Mouse (Mus musculus) ES-Bruce4 (cell line): ENCODE measurements around the gene Nrip2. TPM values are rescaled to one million over a fixed set of nuclear protein-coding genes. Genes with fewer than 3 reads are reported as not detected.

Experiments used
- H3K27ac ChIP-seq: 2 replicates; pipeline ENCODE4 v1.5.1; 2012; ENCODE audit warnings: low read length, inconsistent platforms; ENCODE audit not compliant: insufficient read depth
- H3K27me3 ChIP-seq: 2 replicates; pipeline ENCODE4 v1.6.1; 2012; ENCODE audit warnings: mild to moderate bottlenecking, low read length, inconsistent platforms; ENCODE audit not compliant: control insufficient read depth, poor library complexity, insufficient read depth, severe bottlenecking
- H3K36me3 ChIP-seq: 2 replicates; pipeline ENCODE4 v1.6.1; 2012; ENCODE audit warnings: inconsistent platforms, mild to moderate bottlenecking, low read length, moderate library complexity; ENCODE audit not compliant: control insufficient read depth, poor library complexity, insufficient read depth, severe bottlenecking
- H3K4me1 ChIP-seq: one replicate; pipeline ENCODE4 v1.8.1; 2011; ENCODE audit warnings: low read length; ENCODE audit not compliant: control insufficient read depth, insufficient read depth
- H3K4me3 ChIP-seq: 2 replicates; pipeline ENCODE4 v1.5.1; 2011; ENCODE audit warnings: low read depth, mild to moderate bottlenecking, low read length
- H3K9ac ChIP-seq: 2 replicates; pipeline ENCODE4 v1.6.1; 2012; ENCODE audit warnings: low read depth, mild to moderate bottlenecking, inconsistent platforms; ENCODE audit not compliant: poor library complexity, severe bottlenecking
- H3K9me3 ChIP-seq: replicated peaks from 2 replicates; pipeline ENCODE4 v1.6.1; 2012; ENCODE audit warnings: mild to moderate bottlenecking, low read length, inconsistent platforms; ENCODE audit not compliant: control insufficient read depth, poor library complexity, insufficient read depth, severe bottlenecking
- CTCF ChIP-seq: IDR thresholded peaks from one replicate; pipeline ENCODE4 v1.8.1; 2011; ENCODE audit warnings: low read depth, low read length
- EP300 ChIP-seq: IDR thresholded peaks from 2 replicates; pipeline ENCODE4 v1.6.1; 2011; ENCODE audit warnings: low read depth, low read length; ENCODE audit not compliant: insufficient read depth
- POLR2A ChIP-seq: IDR thresholded peaks from one replicate; pipeline ENCODE4 v1.8.1; 2011; ENCODE audit warnings: low read length; ENCODE audit not compliant: insufficient read depth
- polyA plus RNA-seq: library from polyadenylated mRNA; stranded (reverse); fragments of >200 nt; gene quantifications from 2 replicates; pipeline ENCODE4 v1.2.4, GENCODE M21; 2011; ENCODE audit warnings: low read depth; ENCODE audit not compliant: missing spikeins, insufficient read depth, insufficient read length

The Nrip2 gene
- polyA plus RNA-seq, 1 experiment: not detected

- Histone ChIP-seq H3K36me3 (no peaks in the 10 kb centered on the region), H3K27me3 (no peaks in the 10 kb centered on the region), H3K4me1 (no peaks in the 10 kb centered on the region), H3K9ac (no peak overlapping the region), H3K27ac (no peak overlapping the region), H3K9me3 (no peaks in the 10 kb centered on the region), H3K4me3 (no peak overlapping the region)
- TF ChIP-seq EP300 (no peak), CTCF (no peak), POLR2A (no peak)
Observed at GRCm38 (mm10) chr6:128385026-128385425, 14.1 kb upstream of the Nrip2 start.

GRCm38 (mm10) chr6:128389185-128389584 lies 9.9 kb upstream of the Nrip2 start:
- no peak for TF ChIP-seq CTCF
- TF ChIP-seq EP300: no peak
- TF ChIP-seq POLR2A: no peak
- Histone ChIP-seq H3K9me3 (no peaks in the 10 kb centered on the region), H3K27me3 (no peaks in the 10 kb centered on the region), H3K4me1 (no peaks in the 10 kb centered on the region), H3K36me3 (no peaks in the 10 kb centered on the region), H3K4me3 (no peak overlapping the region), H3K9ac (no peak overlapping the region), H3K27ac (no peak overlapping the region)

DNA sequence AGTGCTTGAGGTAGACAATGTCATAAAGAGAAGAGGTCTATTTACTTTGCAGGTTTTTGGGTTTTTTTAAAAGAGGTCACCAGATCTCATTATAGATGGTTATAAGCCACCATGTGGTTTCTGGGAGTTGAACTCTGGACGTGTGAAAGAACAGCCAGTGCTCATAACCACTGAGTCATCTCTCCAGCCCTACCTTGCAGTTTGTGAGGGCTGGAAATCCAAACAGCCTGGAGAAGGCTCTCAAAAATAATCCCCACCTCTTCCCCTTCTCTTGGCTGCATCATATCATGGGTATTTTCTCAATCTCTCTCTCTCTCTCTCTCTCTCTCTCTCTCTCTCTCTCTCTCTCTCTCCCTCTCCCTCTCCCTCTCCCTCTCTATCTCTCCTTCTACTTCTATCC lies 8.4 kb upstream of the Nrip2 start:
- Histone ChIP-seq H3K27ac (no peak overlapping the region), H3K27me3 (no peaks in the 10 kb centered on the region), H3K36me3 (no peaks in the 10 kb centered on the region), H3K4me3 (no peak overlapping the region), H3K9ac (no peak overlapping the region), H3K9me3 (no peaks in the 10 kb centered on the region), H3K4me1 (no peaks in the 10 kb centered on the region)
- TF ChIP-seq POLR2A: no peak
- no peak for TF ChIP-seq CTCF
- TF ChIP-seq EP300: no peak

DNA sequence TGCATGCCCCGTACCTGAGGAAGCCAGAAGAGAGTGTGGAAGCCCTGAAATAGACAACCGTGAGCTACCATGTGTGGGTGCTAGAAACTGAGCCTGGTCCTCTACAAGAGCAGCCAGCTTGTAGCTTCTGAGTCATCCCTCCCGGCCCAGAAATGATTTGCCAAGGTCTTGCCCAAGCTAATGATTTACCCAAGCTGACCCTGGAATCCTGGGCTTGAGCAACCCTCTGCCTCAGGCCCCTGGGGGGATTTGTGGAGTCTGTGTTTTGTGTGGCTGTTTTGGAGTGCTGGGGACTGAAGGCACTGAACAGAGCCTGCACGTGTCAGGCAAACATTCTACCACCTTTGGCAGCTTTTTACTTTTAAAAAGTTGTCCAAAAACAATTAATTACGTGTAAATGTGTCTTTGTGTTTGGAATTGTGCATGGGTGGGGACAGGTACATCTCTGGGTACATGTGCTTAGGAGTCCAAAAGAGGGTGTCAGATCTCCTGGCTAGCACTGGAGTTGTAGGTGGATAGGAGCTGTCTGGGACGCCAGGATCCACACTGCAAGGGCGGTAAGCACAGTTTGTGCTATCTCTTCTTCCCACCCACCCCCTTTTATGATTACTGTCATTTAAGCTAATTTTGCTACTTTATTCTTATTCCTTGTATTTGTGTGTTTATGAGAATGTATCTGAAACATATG lies 1.4 kb upstream of the Nrip2 start:
- Histone ChIP-seq H3K9me3 (no peaks in the 10 kb centered on the region), H3K36me3 (no peaks in the 10 kb centered on the region), H3K27ac (no peak overlapping the region), H3K27me3 (no peaks in the 10 kb centered on the region), H3K4me1 (no peaks in the 10 kb centered on the region), H3K4me3 (no peak overlapping the region), H3K9ac (no peak overlapping the region)
- TF ChIP-seq EP300 (no peak), POLR2A (no peak), CTCF (no peak)

GRCm38 (mm10) chr6:128399421-128400185 lies 507 bp downstream of the Nrip2 start:
- H3K4me1 ChIP-seq: no peaks in the 10 kb centered on the region
- H3K36me3 ChIP-seq: no peaks in the 10 kb centered on the region
- H3K4me3 ChIP-seq: peak overlapping the region; percentile 28
- H3K9me3 ChIP-seq: no peaks in the 10 kb centered on the region
- 0 out of 2 replicates have a peak overlapping the region, but pooled peaks have one; percentile 6 for H3K9ac ChIP-seq
- no peak overlapping the region for H3K27ac ChIP-seq
- TF ChIP-seq CTCF (no peak), EP300 (no peak), POLR2A (no peak)
- no peaks in the 10 kb centered on the region for H3K27me3 ChIP-seq

GRCm38 (mm10) chr6:128404708-128405107 lies 5.6 kb downstream of the Nrip2 start:
- no peak for TF ChIP-seq EP300
- TF ChIP-seq POLR2A: no peak
- TF ChIP-seq CTCF: no peak
- H3K27me3 ChIP-seq: no peaks in the 10 kb centered on the region
- H3K9ac ChIP-seq: no peak overlapping the region
- no peaks in the 10 kb centered on the region for H3K36me3 ChIP-seq
- no peaks in the 10 kb centered on the region for H3K9me3 ChIP-seq
- no peak overlapping the region for H3K27ac ChIP-seq
- H3K4me1 ChIP-seq: peaks cover 10% of the 10 kb centered on the region
- H3K4me3 ChIP-seq: no peak overlapping the region
